Mouse (Mus musculus) heart, embryonic 14.5 days (tissue): Measurements from ENCODE around the gene Acsf3. TPM values are rescaled to one million over a fixed set of nuclear protein-coding genes. Genes with fewer than 3 reads are reported as not detected.

Experiments
- ATAC-seq: fragments of 200-750 bp; cut with Nextera tagmentation; 2 replicates; pipeline ENCODE4 v1.8.0; 2017; ENCODE audit warnings: low read depth, moderate TSS enrichment; ENCODE audit not compliant: insufficient number of reproducible peaks, insufficient read depth, low FRiP score
- H3K27ac ChIP-seq, 2 experiments: fragments of 200-500 bp in 1 of 2; fragments of 300-500 bp in 1 of 2; sonication (generic) in 1 of 2; replicated peaks in 1 of 2; 2 replicates each; pipeline ENCODE4 v1.5.1; 2012 to 2014; ENCODE audit warnings: low read depth in 2 of 2, low read length in 2 of 2, control low read depth in 1 of 2, mild to moderate bottlenecking in 1 of 2, mixed read lengths in 1 of 2; ENCODE audit not compliant: control insufficient read depth in 1 of 2, insufficient read depth in 1 of 2
- H3K27me3 ChIP-seq: fragments of 300-500 bp; sonication (generic); 2 replicates; pipeline ENCODE4 v1.6.1; 2014; ENCODE audit warnings: mild to moderate bottlenecking, low read length, control low read depth; ENCODE audit not compliant: control insufficient read depth, insufficient read depth
- H3K36me3 ChIP-seq: fragments of 300-500 bp; sonication (generic); 2 replicates; pipeline ENCODE4 v1.6.1; 2014; ENCODE audit warnings: mild to moderate bottlenecking, control low read depth, low read length, mixed read lengths; ENCODE audit not compliant: control insufficient read depth, insufficient read depth
- H3K4me1 ChIP-seq, 2 experiments: fragments of 200-500 bp in 1 of 2; fragments of 300-500 bp in 1 of 2; sonication (generic) in 1 of 2; 2 replicates each; pipeline ENCODE4 v1.6.1; 2012 to 2014; ENCODE audit warnings: low read length in 2 of 2, control low read depth in 1 of 2, mixed read lengths in 1 of 2; ENCODE audit not compliant: control insufficient read depth in 2 of 2, insufficient read depth in 2 of 2
- H3K4me2 ChIP-seq: fragments of 300-500 bp; sonication (generic); 2 replicates; pipeline ENCODE4 v1.6.1; 2014; ENCODE audit warnings: mild to moderate bottlenecking, low read length
- H3K4me3 ChIP-seq, 2 experiments: fragments of 200-500 bp in 1 of 2; fragments of 300-500 bp in 1 of 2; sonication (generic) in 1 of 2; 2 replicates each; pipeline ENCODE4 v1.5.1; 2012 to 2014; ENCODE audit warnings: low read length in 2 of 2, mild to moderate bottlenecking in 2 of 2, control low read depth in 1 of 2, low read depth in 1 of 2, moderate library complexity in 1 of 2; ENCODE audit not compliant: control insufficient read depth in 1 of 2, insufficient read depth in 1 of 2
- H3K9ac ChIP-seq: fragments of 300-500 bp; sonication (generic); 2 replicates; pipeline ENCODE4 v1.6.1; 2014; ENCODE audit warnings: mild to moderate bottlenecking, low read length
- H3K9me3 ChIP-seq: fragments of 300-500 bp; sonication (generic); 2 replicates; pipeline ENCODE4 v1.6.1; 2016; ENCODE audit warnings: low read length, control low read depth; ENCODE audit not compliant: control insufficient read depth
- WGBS: fragments of 180-500 bp; shearing (Covaris S2); extraction: QIAGEN DNeasy Blood & Tissue Kit; methylation state at CpG from one replicate; pipeline ENCODE4 v1.1.7; 2014; 5-methylcytosine and 5-hydroxymethylcytosine counted together
- polyA plus RNA-seq: library from polyadenylated mRNA; unstranded; fragments of >200 nt; fragmentation: Nextera tagmentation; extraction: Ambion mirVana; gene quantifications from 2 replicates; pipeline ENCODE4 v1.2.1, GENCODE M21; 2014

Gene Acsf3
- polyA plus RNA-seq, 1 experiment from 2014 or later = 15.4 TPM

DNA sequence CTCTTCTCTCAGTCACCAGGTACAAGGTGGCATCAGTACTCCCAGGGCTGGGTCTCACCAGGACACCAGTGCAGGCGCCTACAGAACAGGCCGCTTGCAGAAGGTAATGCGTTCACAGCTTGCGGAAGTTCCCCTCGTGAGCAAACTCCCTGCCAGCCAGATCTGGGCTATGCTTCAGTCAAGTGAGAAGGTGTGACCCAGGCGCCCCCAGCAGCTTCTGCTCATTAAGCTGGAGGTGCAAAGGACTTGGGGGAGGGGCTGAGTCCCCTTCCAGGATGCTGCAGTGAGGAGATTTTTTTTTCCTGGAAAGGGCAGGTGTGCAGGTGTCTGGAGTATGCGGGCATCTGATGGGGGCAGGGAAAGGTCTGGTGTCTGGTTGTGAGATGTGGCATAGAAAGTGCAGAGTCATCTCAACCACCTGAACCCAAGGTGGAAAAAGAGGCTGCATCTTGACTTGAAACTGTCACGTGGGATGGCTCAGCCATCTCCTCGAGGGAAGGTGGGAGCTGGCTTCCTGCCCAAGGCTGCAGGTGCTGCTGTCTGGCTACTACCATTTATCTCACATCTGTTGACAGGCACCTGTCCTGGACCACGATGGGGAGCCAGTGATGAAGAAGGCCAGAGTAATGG is 2.7 kb upstream of the Acsf3 start:
- Histone ChIP-seq H3K4me1 (peaks cover 7 to 11% of the 10 kb centered on the region in 2 experiments), H3K27me3 (peaks cover 31% of the 10 kb centered on the region; the same call in 1 of the 2 replicates)
- ATAC-seq = no peak

DNA sequence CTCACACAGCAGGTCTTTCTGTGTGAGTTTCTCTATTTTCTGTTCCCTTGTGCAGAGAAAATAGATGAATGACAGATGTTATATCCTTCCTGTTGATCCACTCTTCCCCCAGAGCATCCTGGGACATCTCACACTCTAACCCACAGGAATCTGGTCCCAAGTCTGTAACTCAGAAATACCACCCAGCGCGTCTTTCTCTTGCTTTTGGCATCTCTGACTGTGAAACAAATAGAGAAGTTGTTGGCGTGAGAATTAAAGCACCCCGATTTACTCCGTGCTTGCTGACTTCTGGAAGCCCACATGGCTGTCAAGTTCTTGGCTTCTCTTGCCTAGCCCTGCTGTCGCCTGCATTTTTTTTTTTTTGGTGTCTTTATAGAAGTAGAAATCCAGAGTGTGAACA is 2.4 kb downstream of the Acsf3 start:
- peaks cover 3 to 5% of the 10 kb centered on the region in 2 experiments for H3K4me1 ChIP-seq
- WGBS = 83% methylated on average over 6 of the region's 6 CpGs

More for the DNA sequence above, 2.7 kb upstream of the Acsf3 start:
- WGBS = 21% methylated on average over 10 of the region's 10 CpGs
- H3K4me3 ChIP-seq = no peak overlapping the region
- no peaks in the 10 kb centered on the region for H3K9me3 ChIP-seq
- H3K27ac ChIP-seq = no peak overlapping the region
- H3K36me3 ChIP-seq = no peaks in the 10 kb centered on the region
- H3K9ac ChIP-seq = no peak overlapping the region
- no peak overlapping the region for H3K4me2 ChIP-seq

DNA sequence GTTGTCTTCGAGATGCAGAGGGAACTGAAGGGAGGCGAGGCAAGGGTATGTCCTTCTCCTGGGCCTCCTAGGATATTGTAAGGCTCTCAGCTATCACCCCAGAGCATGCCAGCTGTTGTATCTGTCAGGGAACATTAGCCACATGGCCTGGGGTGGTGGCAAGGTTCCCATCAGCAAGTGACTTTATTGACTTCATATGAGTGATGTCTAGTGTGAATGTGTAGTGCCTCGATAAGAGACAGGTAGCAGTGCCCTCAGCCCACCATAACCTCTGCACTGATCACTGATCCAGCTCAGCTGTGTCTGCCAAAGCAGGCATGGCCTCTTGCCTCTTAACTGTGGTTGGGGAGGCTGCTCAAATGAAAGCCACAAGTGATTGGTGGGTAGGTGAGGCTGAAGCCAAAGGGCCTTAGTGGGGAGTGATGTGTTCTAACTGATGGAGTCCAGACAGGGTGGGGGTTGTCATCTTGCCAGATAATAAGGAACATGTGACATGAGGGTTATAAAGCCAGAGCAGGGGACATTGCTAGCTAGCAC is 3.5 kb downstream of the Acsf3 start:
- Histone ChIP-seq H3K4me2 (no peak overlapping the region), H3K36me3 (peaks cover 30% of the 10 kb centered on the region), H3K27ac (no peak overlapping the region), H3K4me3 (no peak overlapping the region), H3K9me3 (no peaks in the 10 kb centered on the region), H3K4me1 (peaks cover 3 to 5% of the 10 kb centered on the region in 2 experiments), H3K9ac (no peak overlapping the region), H3K27me3 (peaks cover 12% of the 10 kb centered on the region; the same call in 1 of the 2 replicates)
- no peak for ATAC-seq
- WGBS = 62% methylated on average over 3 of the region's 3 CpGs

More for the DNA sequence above, 2.4 kb downstream of the Acsf3 start:
- Histone ChIP-seq H3K9me3 (no peaks in the 10 kb centered on the region), H3K27ac (no peak overlapping the region), H3K36me3 (peaks cover 26% of the 10 kb centered on the region), H3K9ac (no peak overlapping the region), H3K4me2 (no peak overlapping the region), H3K27me3 (peaks cover 17% of the 10 kb centered on the region; the same call in 1 of the 2 replicates), H3K4me3 (no peak overlapping the region)
- ATAC-seq = no peak

DNA sequence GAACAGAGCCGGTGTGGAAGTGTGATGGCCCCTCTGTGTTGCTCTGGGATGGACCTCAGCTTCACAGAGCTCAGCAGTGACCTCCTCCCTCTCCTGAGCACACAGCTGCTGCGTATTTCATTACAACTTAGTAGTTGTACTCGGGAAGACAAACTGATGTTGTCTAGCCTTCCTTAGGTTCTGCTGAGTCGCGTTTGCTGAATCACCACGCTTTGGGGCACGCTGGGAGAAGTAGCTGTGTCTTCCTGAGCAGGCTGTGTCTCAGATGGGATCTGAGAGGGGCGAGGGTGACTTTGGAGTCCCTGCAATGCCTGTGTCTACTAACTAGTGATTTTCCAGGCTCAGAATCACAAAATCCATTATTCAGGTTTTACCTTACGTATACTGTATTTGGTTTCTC is 4.0 kb downstream of the Acsf3 start:
- H3K36me3 ChIP-seq = peaks cover 35% of the 10 kb centered on the region
- H3K4me1 ChIP-seq = peaks cover 3 to 5% of the 10 kb centered on the region in 2 experiments
- no peaks in the 10 kb centered on the region for H3K9me3 ChIP-seq
- H3K27ac ChIP-seq = no peak overlapping the region
- H3K4me3 ChIP-seq = no peak overlapping the region
- no peak for ATAC-seq
- WGBS = 71% methylated on average over 9 of the region's 9 CpGs
- no peak overlapping the region for H3K4me2 ChIP-seq
- no peak overlapping the region for H3K9ac ChIP-seq
- peaks cover 8% of the 10 kb centered on the region; the same call in 1 of the 2 replicates for H3K27me3 ChIP-seq

DNA sequence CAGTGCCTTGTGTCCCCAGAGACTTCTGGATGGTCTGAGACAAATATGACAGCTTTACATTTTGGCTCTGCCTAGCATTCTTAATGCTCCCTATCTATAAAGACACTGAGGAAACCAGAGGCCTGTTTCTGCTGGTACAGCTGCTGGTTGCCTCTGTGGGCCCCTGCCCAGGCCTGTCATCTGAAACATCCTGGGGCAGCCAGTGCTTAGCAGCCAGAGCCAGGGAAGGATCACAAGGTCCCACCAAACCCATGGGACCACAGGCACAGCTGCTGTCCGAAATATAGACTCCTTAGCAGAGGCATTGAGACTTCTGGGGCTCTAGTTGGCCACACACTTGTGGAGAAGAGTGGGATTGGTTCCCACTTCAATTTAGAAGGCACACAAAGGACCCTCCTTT is 9.5 kb downstream of the Acsf3 start:
- peaks cover 69% of the 10 kb centered on the region for H3K36me3 ChIP-seq

DNA sequence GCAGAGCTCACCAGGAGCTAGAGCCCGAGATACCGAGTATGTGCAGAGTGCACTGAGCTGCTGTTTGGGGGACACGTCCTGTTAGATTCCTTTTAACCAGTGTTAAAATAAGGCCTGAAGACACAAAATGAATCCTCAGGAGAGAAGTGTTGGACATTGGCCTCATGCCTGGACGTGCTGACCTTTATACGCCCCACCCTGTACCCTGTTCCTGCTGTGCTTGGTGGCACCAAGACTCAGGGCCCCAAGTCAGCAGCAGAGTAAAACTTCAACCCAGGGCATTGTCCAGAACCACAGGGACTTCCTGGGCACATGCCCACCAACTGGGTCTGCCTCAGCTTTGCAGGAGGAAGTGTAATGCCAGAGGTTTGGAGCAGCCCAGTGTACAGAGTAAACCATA is 14.5 kb downstream of the Acsf3 start:
- no peak overlapping the region for H3K27ac ChIP-seq
- no peak overlapping the region for H3K9ac ChIP-seq
- WGBS = 93% methylated on average over 5 of the region's 5 CpGs
- H3K27me3 ChIP-seq = no peaks in the 10 kb centered on the region
- H3K4me3 ChIP-seq = no peak overlapping the region
- H3K9me3 ChIP-seq = no peaks in the 10 kb centered on the region
- no peak for ATAC-seq
- peaks cover 0 to 4% of the 10 kb centered on the region in 2 experiments; a peak in 1 of 4 replicates for H3K4me1 ChIP-seq
- H3K4me2 ChIP-seq = no peak overlapping the region
- H3K36me3 ChIP-seq = peaks cover 39% of the 10 kb centered on the region

More for the DNA sequence above, 9.5 kb downstream of the Acsf3 start:
- H3K27me3 ChIP-seq = no peaks in the 10 kb centered on the region
- no peak overlapping the region for H3K9ac ChIP-seq
- no peaks in the 10 kb centered on the region; a peak in 1 of 4 replicates for H3K4me1 ChIP-seq
- no peak overlapping the region for H3K4me3 ChIP-seq
- H3K4me2 ChIP-seq = no peak overlapping the region
- ATAC-seq = no peak
- no peak overlapping the region for H3K27ac ChIP-seq
- 68% methylated on average over 1 of the region's 1 CpGs for WGBS
- H3K9me3 ChIP-seq = no peaks in the 10 kb centered on the region

DNA sequence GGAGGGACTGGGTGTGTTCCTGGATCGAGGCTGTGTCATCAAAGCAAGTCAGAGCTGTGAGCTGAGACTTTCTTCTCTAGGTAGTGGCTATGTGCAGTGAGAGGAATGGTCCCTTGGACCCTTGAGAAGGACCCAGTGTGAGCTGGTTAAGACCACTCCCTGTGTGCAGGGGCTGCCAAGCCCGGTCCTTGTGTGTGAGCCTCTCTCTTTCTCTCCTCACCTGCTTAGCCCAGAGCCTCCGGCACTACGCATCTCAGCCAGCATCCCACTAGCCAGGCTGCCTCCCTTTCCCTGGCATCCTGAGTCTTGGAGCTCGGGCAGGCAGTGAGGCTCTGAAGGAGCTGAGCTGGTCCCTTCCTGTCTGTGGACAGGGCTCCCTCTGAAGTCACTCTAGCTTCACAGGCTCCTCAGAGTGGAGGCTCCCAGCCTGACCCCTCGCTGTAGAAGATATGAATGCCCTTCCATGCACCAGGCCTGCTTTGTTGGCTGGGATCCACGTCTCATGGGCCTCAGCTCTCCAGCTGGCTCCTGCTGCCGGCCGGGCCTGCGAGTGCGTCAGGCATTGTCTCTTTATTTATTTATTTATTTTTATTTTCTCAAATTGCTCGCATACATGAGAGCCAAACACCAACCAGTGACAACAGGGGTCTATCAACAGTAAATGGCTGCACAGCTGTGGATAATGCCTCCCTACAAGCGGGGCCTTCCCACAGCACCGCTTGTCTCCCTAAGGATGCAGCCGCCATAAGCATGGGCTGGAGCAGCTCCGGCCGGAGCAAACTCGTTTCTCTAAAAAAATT is 18.3 kb downstream of the Acsf3 start:
- 0 out of 2 replicates have a peak, but pooled peaks cover 13% of the 10 kb centered on the region for H3K36me3 ChIP-seq
- H3K9ac ChIP-seq = no peak overlapping the region; the same call in 1 of the 2 replicates
- no peak overlapping the region for H3K4me3 ChIP-seq
- H3K27ac ChIP-seq = no peak overlapping the region
- H3K4me1 ChIP-seq = peaks cover 0 to 4% of the 10 kb centered on the region in 2 experiments; a peak in 1 of 4 replicates
- 60% methylated on average over 18 of the region's 18 CpGs for WGBS
- no peaks in the 10 kb centered on the region for H3K27me3 ChIP-seq
- no peaks in the 10 kb centered on the region for H3K9me3 ChIP-seq
- H3K4me2 ChIP-seq = no peak overlapping the region
- ATAC-seq = peak; percentile 76
